Mouse (Mus musculus): ENCODE measurements around the gene Dpf3. TPM values are rescaled to one million over a fixed set of nuclear protein-coding genes. Genes with fewer than 3 reads are reported as not detected.

Gene Dpf3
- 4.7 and 5.1 TPM in 2 replicates for polyA plus RNA-seq (2012; rRNA removed)

- DNase-seq (ENCODE audit: low spot score), result peak; percentile 97
Observed at GRCm38 (mm10) chr12:83487476-83487991, at the start of gene Dpf3. Gene Dpf3, minus strand, starts transcription at chr12:83487716.

DNA sequence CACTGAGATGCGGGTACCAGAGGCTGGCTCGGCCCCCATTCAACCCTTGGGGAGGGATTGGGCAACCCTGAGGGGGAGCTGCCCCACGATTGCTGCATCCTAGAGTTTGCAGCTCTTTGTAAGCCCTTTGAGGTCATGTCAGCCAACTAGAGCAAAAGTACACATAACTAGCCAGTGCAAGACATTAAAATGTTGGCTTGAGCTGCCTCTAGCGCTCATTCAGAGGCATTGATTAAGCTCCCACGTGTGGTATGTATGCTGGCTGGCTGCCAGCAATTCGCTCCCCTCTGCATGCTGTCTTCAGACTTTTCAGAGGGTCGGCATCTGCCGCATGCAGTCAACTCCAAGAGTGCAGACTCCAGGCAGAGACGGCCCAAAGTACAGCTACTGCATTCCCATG, 48.5 kb upstream of the Dpf3 start:
- no peak for DNase-seq (ENCODE audit: low spot score)

- DNase-seq (ENCODE audit: low spot score), result no peak
Observed at GRCm38 (mm10) chr12:83535428-83535827, 47.9 kb upstream of the Dpf3 start.

DNA sequence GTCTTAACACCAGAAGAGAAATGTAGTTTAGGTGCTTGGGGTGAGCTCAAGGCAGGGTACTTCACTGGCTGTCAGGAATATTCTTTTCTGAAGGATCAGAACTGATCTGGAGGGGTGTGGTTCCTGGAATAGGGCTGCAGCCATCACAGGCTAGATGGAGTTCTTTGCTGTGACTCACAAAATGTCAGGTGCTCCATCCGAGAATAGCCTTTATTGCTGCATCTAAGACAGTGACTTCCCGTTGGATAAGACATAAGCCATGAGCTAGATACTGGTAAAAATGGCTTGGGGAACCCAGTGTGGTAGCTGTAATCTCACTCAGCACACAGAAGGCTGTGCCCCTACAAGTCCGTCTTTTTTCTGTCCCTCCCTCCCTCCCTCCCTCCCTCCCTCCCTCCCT, 46.7 kb upstream of the Dpf3 start:
- no peak for DNase-seq (ENCODE audit: low spot score)

GRCm38 (mm10) chr12:83532966-83533365, 45.5 kb upstream of the Dpf3 start:
- no peak for DNase-seq (ENCODE audit: low spot score)

DNA sequence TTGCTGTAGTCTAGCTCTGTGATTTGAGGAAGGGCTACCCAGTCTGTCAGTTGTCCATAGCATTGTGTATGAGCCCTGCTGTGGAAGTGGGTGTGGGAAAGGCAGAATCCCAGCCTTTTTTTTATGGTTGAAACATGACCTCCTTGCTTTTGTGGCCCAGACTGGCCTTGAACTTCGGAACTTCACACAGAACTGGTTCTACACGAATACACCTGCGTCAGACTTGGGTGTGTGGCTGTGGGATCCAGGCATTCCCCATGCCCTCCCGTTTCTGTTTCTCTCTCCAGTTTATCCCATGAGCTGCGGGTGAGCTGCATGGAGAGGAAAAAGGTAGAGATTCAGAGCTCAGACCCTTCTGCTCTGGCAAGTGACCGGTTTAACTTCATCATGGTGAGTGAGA, 44.5 kb upstream of the Dpf3 start:
- DNase-seq (ENCODE audit: low spot score), result no peak

GRCm38 (mm10) chr12:83528665-83529064, 41.1 kb upstream of the Dpf3 start:
- no peak for DNase-seq (ENCODE audit: low spot score)

GRCm38 (mm10) chr12:83527816-83528215, 40.3 kb upstream of the Dpf3 start:
- no peak for DNase-seq (ENCODE audit: low spot score)

GRCm38 (mm10) chr12:83525822-83526544, 38.5 kb upstream of the Dpf3 start:
- no peak for DNase-seq (ENCODE audit: low spot score)

GRCm38 (mm10) chr12:83524329-83524728, 36.8 kb upstream of the Dpf3 start:
- no peak for DNase-seq (ENCODE audit: low spot score)

DNA sequence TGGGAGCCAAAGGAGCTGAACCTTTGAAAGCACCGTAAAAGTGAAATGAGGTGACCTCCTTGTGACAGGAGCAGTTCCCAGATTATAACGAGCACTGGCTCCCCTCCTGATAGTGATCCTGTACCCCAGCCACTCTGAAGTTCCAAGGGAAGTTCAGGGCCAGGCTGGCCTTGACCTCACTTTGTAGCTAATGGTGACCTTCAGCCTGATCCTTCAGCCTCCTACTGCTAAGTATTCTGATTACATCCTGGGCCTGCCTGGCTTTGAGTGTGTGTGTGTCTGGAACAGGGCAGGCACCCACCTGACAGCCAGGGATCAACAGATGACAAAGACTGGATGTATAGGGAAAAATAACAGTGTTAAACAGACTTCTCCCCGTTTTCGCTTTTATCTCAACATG, 36.4 kb upstream of the Dpf3 start:
- no peak for DNase-seq (ENCODE audit: low spot score)

DNA sequence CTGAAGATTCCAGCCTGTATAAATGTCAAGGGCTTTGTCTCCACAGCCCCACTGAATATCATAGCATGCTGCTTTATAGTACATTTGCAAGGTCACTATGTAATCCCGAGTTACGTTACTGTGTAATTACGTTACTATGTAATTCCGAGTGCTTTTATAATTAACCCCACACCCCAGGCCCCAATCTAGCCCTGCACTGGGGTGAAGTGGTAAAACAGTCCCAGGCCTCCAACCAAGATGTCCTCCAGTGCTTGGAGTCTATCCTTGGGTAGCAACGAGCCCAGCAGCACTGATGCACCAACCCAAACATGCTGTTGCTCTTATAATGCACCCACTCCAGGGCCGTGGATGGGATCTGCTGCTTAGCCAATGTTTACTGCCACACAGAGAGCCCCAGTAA, 35.5 kb upstream of the Dpf3 start:
- no peak for DNase-seq (ENCODE audit: low spot score)

- DNase-seq (ENCODE audit: low spot score), result no peak
Observed at GRCm38 (mm10) chr12:83521083-83521482, 33.6 kb upstream of the Dpf3 start.

DNA sequence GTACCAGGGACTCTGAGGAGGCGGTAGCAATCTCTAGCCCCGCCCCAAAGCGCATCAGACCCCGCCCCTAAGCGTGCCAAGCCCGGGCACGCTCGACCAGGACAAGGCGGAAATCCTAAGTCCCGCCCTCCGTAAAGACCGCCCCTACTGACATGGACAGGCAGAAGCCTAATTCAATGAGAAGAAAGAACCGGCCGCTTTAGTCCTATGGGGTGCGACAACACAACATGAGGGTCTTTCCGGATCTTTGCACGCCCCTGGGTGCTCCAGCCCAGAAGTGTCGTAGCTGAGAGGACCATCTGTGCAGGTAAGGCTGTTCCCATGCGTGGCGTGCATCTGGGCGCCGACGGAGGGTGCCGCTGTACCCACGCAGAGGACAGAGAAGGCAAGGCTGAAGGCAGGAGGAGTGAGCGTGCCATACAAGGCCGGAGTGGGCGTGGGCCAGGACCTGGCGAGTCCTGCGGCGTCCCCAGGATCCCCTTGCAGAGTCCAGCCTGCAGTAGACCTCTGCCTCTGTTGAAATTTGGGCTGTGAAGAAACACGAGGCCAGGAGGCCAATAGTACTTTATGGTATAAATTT, 32.9 kb upstream of the Dpf3 start, which contains the start of gene Dcaf4:
TSS of gene Dcaf4 (plus strand) at position 156 of the 580 bp plus-strand sequence.
- peak; percentile 88 for DNase-seq (ENCODE audit: low spot score)

- DNase-seq (ENCODE audit: low spot score), result no peak
Observed at GRCm38 (mm10) chr12:83517580-83517979, 30.1 kb upstream of the Dpf3 start.

- DNase-seq (ENCODE audit: low spot score), result no peak
Observed at GRCm38 (mm10) chr12:83514216-83514615, 26.7 kb upstream of the Dpf3 start.

DNA sequence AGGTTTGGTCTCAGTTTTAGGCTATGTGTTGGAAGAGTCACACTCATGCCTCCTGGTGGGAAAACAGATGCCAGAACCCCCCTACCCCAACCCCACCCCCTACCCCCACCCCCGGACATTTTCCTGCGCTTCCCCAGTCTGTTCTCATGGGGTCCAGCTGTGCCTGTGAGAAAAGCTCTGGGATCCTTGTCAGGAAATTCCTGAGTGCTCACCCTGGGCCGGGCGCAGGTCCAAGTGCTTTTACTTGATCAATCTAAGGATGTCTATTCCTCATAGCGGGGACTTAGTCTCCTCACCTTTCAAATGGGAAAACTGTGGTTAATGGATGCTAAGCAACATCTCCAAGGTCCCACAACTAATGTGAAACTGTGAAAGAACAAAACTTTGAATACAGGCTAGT, 25.7 kb upstream of the Dpf3 start:
- no peak for DNase-seq (ENCODE audit: low spot score)

- DNase-seq (ENCODE audit: low spot score), result no peak
Observed at GRCm38 (mm10) chr12:83512783-83513182, 25.3 kb upstream of the Dpf3 start.

DNA sequence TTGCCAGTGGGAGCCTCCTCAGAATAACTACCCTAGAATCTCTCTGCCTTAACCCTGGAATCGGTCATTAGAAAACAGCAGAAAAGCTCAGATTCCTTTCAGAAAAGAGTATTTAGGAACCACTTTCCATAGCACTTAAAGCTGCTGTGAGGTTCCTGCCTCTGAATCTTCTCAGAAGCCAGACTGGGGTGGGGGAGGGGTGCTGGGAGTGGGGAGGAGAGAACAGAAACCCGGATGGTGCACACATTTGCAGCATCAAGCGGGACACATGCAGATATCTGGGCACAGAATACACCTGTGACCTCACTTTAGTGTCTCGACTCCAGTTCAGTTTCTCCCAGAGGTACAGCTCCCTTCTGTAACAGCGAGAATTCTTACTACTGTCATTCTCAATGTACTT, 23.1 kb upstream of the Dpf3 start:
- DNase-seq (ENCODE audit: low spot score), result no peak

GRCm38 (mm10) chr12:83506543-83506942, 19.0 kb upstream of the Dpf3 start:
- no peak for DNase-seq (ENCODE audit: low spot score)

- no peak for DNase-seq (ENCODE audit: low spot score)
Observed at GRCm38 (mm10) chr12:83502190-83502589, 14.7 kb upstream of the Dpf3 start.

DNA sequence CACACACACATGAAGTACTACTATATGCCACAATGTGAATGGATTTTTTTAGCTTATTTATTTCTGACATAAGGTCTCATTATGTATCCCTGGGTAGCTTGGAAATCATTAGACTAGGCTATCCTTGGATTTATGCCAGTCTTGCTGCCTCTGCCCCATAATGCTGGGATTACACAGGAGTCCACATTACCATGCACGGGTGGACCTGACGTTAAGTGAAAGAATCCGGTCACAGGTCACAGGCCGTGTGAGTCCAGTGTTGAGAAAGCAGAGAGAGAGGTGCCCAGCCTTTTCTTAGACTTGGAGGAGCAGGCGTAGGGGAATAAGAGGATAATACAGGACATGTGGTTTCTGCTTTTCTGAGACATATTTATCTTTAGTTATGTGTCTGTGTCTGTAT, 11.7 kb upstream of the Dpf3 start:
- DNase-seq (ENCODE audit: low spot score), result no peak

DNA sequence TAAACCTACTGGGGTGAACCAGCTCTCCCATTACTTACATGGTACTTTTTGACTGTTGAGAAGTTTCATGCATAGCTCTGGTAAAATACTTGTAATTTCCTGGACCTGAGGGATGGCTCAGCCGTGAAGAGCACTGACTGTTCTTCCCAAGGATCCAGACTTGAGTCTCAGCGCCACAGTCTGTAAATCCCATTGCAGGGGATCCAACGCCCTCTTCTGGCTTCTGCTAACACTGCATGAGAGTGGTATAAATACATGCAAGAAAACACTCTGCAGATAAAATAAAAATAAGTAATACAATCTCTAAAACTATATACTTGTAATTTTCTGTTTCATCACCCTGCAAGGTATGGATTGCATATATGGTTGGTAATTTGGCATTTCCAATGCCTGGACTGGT, 10.4 kb upstream of the Dpf3 start:
- DNase-seq (ENCODE audit: low spot score), result no peak
